Mouse (Mus musculus): ENCODE measurements around the gene Kcnj6. TPM values are rescaled to one million over a fixed set of nuclear protein-coding genes. Genes with fewer than 3 reads are reported as not detected.

The Kcnj6 gene
- total RNA-seq, 4 experiments from 2014 or later, result 0.15 TPM; not detected in 3

DNA sequence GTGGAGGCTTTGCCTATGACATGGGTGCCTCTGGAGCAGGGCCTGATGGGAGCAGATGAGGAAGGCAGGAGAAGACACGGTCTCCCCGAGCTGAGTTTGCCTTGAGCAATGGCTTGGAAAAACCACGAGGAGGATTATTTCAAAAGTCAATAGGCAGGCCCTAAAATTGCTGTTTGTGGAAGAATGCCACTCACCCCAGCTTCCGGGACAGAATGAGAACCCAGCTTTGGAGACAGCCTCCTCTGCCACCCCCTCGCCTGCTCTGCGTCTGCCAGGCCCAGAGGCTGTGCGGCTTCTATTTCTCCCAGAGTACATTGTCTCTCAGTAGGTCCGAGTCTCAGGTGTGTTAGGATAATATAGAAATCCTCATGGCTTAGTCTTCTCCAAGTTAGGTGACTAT, 64.8 kb downstream of the Kcnj6 start:
- DNase-seq (ENCODE audit: low spot score in 2 of 2), result no peak

DNA sequence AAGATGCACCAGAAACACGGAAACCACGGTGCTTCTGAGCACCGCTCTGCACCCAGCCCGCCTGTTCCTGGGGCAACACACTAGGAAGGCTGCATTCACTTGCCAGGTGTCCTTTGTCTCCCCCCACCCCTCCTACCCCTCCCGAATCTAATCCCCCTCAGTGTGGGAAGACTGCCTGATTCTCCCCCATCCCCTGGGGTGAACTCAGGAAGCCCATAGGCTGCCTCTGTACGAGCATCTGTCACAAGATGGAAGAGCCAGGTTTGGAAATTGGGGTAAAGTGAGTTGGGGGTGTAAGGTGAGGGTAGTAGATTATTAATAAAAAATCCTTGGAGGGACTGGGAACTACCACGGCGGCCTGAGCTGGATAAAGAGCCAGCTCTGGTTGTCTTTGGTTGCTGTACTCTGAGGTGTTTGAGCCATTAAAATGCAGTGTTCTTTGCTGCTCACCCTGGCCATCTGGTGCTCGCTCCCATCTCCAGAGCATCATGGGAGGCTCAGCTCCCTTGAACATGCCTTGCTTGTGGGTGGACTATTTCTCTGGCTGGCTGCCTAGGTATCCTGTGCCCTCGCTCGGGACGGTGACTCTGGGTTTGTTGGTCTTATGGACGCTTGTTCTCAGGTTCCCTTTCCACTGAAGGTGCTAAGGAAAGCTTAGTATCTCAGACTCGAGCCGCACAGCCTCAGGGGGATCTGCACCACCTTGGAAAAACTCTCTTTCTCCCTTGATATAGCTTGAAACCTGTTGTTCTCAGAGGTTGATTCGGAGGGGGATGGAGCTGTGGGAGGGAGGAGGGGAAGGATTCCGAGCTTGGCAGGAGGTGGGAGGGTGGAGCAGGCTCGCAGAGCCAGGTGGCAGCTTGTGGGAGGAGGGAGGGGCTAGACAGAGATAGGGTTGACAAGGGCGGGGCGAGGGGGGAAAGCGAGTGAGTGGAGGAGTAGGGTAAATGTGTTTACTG, 65.9 kb downstream of the Kcnj6 start:
- no peak for DNase-seq (ENCODE audit: low spot score in 2 of 2)

DNA sequence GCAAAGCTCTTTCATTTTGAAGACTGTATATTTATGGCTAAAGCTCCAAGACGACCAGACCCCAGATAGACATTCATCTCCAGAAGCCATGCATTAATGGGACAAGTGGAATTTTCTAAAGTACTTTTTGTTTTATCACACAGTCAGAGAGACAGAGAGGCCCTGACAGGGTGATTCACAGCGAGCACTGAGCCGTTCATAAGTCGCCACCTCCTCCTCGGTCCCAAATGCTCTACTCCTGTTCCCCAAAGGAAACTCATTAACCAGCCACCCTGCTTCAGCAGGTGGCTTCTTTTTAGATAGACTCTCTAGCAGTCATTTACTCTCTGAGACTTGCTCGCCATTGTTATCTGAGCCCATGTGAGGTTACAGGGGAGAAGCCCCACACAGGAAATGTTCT, 72.1 kb downstream of the Kcnj6 start:
- DNase-seq (ENCODE audit: low spot score in 2 of 2), result no peak

DNA sequence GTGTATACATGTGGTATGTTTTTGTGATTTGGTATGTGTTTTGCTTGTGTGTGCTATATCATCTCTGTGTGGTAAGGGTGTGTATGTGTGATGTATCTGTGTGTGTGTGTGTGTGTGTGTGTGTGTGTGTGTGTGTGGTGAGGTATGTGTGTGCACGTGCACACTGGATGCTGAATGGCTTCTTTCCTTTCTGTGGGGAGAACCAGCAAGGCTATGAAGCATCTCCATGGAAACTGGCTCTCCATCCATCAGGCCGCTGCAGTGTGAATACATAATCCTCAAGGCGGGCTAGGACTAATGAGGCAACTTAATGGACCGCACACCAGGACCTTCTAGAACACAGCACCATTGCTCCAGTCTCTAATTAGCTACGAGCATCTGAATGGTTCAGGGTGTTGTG, 78.3 kb downstream of the Kcnj6 start:
- no peak for DNase-seq (ENCODE audit: low spot score in 2 of 2)

DNA sequence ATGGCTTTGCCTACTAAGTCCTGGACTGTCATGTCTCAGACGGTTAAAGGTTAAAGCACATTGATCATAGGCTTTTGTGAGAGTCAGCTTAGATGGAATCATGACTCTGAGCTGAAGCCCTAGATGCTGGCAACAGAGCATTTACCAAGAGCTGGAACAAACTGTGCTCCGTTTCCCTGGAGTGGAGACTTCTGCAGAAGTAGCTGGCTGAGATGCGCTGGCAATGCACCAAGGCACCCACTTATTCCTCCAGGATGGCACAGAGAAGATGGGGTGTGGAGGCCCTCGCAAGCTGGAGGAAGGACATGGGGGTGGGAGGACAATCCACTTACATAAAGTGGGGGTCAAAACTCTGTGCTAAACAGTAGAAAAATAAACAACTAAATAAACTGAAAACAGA, 91.5 kb downstream of the Kcnj6 start:
- DNase-seq (ENCODE audit: low spot score in 2 of 2), result no peak

DNA sequence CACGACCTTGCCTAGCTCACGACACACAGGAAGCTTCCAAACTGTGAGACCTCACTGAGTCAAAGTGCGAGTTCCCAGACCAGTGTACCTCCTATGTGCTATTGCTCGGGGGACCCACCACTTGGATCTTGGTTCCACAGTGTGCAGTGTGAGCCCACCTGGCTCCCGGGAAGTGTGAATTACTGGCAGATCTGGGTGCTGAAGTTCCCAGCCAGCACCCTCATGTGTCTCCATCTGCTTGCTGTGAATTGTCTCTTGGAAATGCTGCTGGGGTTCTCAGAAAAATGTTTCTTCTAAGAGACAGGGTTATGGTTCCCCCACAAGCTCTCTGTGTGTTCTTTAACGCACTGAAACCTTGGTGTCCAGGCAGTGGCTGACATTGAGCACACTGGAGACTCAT, 98.7 kb downstream of the Kcnj6 start:
- DNase-seq (ENCODE audit: low spot score in 2 of 2), result no peak

DNA sequence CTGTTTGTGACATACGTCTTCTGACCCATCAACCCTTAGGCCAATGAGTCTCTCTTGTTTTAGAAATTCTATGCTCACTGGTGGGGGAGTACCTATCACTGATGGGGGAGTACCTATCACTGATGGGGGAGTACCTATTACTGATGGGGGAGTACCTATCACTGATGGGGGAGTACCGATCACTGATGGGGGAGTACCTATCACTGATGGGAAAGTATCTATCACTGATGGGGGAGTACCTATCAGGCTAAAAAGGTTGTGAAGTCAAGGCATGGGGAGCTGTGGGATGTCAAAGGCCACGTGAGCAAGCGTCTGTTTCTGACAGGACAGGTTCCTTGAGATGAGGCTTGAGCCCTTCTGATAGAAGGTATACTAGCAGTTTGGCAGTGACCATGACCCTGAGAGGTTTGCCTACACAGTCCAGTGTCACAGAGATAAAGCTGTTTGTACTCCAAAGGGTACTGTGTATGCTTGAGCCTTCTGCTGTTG, 105.3 kb downstream of the Kcnj6 start:
- DNase-seq (ENCODE audit: low spot score in 2 of 2), result no peak

DNA sequence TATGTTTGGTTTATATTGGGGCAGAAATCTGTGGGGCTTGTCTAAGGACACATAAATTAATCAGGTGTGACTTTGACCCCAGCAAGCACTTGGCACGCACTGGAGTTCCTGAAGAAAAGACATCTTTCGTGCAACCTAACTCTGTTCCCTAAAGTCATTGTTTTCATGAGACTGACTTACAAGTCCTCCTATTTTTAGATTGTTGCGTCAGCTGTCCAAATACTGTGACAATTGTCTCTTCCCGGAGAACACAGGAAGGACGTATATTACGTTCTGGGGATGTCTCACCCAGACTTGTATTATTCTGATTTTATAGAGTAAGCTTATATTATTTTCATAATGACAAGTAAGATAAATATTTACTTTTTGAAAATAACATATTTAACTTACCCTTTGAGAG, 106.9 kb downstream of the Kcnj6 start:
- DNase-seq (ENCODE audit: low spot score in 2 of 2), result no peak

DNA sequence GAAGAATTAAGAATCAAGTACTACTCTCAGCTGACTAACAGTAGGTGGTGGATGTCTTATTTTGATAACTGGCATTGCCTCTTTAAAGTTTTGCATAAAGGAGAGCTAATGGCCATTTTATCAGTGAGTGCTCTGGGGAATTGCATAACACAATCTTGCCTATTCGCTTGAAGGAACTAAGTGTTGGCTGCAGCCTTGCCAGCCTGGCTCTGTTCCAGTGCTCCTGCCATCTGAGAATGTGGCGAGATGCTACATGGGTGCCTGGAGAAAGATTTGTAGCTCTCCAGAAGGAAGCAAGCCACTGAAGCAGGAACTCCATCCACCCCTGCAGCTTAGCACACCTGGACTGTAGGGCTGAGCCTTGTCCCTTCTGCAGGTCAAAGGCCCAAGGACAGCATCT, 107.4 kb downstream of the Kcnj6 start:
- DNase-seq (ENCODE audit: low spot score in 2 of 2), result no peak

DNA sequence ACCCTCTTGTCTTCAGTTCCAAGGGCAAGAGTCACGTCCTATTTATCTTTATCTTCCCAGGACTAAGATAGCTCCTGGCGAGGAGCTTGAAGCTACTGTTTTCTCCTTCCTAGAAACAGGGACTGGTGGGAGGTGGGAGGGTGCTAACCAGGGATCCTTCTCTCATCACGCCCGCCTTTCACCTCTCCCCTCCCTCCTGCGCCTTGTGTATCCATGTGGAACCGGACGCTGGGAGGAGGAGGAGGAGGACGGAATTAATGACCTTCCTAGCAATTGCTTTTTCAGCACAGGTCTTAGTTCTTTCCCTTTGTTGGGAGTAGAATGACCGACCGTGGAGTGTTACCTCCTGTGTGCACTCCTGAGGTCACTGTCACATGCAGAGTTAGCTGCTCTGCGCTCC, 108.9 kb downstream of the Kcnj6 start:
- DNase-seq (ENCODE audit: low spot score in 2 of 2), result no peak

DNA sequence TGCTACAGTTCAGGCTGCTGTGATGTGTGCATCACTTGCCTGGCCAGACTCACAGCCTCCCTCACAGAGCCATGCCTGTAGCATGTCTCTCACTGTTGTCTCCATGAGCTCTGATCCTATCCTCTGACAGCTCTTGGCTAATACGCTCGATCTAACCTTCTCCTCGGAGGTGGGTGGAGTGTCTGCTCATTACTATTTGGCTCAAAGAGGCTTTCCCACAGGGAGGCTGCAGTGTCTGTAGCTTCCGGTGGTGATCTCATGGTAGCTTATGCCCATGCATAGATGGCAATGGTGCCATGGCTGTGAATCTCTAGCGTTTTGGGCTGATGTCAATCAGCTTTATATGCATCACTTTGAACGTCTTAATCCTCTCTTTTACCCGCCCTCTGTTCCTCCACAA, 111.1 kb downstream of the Kcnj6 start:
- no peak for DNase-seq (ENCODE audit: low spot score in 2 of 2)

DNA sequence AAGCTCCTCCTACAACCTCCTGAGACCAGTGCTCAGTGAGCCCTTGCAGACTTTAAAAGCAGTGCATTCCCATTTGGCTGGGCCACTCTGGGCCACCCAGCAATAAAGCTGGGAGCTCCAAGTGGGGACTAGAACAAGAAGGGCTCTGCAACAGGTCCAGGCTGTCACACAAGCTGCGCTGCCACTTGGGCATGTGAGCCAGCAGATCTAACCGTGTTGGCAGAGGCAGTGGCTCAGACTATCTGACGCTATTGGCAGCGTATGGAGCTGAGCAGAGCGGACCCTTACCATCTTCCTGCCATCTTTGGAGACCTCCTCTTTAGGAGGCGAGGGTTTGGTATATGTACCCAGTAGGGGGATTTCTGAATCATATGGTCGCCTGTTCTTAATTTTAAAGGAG, 112.4 kb downstream of the Kcnj6 start:
- no peak for DNase-seq (ENCODE audit: low spot score in 2 of 2)

DNA sequence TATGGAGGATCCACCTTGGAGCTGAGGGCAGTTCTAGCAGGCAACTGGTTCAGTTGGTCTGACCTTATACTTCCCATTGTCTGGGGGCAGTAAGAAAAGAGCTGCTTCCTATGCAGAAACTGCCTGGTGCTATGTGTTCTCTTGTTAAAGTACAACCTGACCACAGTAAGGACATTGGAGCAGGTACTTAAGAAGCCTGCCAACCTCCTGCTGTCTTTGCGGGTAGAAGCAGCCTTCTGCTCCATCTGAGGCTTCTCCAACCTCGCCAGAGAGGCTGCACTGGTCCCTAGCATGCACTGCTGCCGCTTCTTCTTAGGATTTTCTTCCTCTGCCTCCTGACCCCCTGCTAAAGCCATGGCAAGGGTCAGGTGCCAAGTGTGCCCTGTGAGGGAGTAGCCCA, 113.6 kb downstream of the Kcnj6 start:
- no peak for DNase-seq (ENCODE audit: low spot score in 2 of 2)

DNA sequence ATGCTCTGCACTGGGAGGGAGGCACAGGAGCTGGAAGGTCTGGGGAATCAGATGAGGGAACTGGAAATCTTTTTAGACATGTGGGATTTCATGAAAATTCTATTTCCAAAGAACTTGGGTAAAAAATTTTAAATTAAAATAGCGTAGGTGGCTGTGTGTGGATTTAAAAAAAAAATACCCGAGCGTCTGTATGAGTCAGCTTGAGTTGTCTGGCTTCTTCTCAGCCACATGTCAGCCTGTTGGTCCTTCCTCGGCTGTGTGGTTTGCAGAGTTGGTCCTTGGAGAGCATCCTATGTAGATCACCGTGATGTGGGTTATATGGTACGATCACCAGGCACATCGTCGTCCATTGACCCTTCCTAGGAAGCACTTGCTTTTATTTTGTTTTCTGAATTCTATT, 114.3 kb downstream of the Kcnj6 start:
- DNase-seq (ENCODE audit: low spot score in 2 of 2), result no peak

DNA sequence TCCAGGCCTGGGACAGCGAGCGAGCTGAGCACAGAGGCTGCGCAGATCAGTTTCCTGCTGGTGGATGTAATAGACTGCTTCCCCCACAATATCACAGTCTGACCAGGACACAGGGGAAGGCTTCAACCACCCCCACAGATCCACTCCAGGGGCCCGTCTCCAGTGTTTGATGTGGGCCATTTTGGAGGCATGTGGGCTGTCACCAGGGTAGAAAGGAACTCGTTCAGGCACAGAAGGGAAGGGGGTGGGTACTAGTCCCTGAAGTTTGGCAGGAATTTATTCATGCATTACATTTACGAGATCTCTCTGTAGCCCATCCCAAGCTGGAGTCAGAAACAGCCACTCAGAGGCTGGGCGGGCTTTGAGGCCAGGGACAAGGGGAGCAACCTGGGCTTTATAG, 115.4 kb downstream of the Kcnj6 start:
- no peak for DNase-seq (ENCODE audit: low spot score in 2 of 2)

DNA sequence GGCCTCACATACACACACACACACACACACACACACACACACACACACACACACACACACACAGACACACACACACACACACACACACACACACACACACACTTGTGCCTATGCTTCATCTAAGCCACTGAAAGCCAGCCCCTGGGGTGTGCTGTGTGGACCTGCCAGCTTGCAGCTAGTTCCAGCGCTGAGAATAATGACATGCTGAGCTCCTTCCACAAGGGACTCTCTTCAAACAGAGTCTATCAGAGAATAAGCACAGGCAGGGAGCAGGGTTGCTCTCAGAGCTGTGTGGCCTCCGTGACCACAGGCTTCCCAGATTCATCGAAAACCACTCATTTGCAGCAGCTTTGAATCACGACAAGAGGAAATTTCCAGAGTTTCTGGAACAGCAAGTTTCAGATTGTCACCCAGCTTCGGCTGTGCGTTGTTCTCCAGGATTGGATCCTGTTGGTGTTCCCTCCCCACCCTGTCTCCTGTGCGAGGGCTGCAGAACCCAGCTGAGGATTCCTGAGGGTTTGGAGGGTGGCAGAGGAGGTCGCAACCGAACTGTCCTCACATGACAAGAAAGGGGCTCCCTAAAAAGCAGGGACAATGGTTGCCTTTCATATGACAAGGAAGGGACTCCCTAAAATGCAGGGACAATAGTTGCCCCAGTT, 124.8 kb downstream of the Kcnj6 start:
- DNase-seq (ENCODE audit: low spot score in 2 of 2), result no peak

DNA sequence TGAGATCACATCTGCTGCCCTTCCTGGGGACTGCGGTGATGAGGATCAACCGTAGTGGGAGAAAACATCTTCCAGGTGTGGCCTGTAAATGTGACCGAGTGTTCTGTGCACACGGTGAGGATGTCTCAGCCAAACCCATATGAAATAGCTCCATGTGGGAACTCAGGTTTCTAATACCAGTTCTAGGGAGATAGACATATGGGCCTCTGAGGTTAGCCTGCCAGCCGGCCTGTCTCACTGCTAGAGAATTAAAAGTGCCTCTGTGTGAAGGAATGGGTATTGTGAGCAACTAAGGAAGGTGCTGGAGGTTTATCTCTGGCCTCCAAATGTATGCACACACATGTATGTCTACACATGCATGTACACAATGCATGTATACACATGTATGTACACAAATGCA, 129.1 kb downstream of the Kcnj6 start:
- DNase-seq (ENCODE audit: low spot score in 2 of 2), result no peak

DNA sequence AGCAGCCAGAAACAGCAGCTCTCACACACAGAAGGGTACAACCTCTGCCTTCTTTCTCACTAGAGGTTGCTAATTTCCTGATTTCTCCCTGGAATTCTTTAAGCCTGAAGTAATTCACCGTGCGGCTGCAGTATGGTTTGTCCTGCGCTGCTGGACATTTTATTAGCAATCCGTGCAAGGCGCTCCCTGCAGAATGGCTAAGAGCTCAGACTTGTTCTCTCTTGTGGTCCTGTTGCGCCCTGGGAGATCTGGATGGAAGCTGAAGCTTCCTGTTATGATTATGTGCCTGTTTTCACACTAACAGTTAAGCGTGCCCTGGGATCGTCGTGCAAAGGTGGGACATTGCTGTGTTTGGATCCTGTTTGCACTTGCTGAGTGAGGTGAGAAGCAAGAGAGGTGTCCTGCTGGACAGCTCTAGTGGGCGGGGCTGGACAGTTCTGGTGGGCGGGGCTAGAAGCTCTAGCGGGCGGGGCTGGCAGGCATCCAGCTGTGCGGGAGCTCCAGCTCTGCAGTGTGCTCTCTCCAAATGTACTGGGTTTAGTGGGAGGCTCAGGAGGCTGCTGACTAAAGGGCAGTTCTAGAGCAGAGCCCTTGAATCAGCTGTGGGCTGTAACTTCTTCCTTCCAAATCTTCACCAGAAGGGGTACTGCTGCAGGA, 131.1 kb downstream of the Kcnj6 start:
- no peak for DNase-seq (ENCODE audit: low spot score in 2 of 2)

DNA sequence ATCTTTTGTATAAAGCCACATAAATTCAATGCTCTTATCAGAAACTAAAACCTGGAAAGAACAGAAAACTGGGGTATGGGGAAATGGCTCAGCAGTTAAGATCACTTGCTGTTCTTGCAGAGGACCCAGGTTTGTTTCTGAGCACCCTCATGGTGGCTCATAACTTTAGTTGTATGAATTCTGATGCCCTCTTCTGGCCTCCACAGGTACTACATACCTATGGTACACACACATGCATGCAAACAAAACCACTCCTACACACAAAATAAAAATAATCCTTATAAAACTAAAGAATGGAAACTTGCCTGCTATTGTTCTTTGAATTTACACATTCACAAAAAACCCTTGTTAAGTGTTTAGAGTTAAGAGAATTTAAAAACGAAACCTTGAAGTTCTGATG, 131.7 kb downstream of the Kcnj6 start:
- DNase-seq (ENCODE audit: low spot score in 2 of 2), result no peak

DNA sequence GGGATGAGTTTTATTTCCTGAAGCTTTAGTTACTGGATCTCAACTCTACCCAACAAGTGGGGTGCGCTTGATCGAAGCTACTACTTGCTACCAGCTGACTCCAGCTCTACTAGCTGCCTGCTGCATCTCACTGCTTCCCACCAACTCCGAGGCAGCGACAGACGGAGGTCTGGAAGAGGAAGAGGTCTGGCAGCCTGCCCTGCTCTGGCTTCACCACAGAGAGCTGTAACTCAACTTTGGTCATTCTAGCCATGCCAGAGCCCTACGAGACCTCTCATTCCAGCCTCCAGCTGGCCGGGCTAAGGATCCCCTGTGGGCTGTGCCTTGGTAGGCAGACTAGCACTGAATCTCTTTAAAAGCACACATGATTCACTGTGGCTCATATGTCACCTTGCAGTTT, 132.4 kb downstream of the Kcnj6 start:
- no peak for DNase-seq (ENCODE audit: low spot score in 2 of 2)

DNA sequence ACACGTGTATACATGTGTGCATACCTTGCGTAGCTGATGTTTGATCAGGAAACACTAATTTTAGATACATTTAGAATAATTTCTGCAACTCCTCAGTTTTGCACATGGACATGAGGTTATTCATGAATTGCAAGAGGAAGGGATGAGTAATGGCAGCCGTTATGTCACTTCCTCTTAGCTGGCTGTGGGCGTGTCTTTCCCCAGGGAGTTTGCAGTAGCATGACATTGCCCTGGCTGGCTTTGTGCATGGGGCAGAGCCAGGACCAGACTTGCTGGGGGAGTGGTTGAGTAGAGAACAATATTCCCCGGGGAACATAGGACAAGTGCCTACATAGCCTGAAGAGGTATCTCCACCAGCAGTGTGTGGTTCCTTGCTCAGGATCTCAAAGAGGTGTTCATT, 134.0 kb downstream of the Kcnj6 start:
- DNase-seq (ENCODE audit: low spot score in 2 of 2), result no peak

DNA sequence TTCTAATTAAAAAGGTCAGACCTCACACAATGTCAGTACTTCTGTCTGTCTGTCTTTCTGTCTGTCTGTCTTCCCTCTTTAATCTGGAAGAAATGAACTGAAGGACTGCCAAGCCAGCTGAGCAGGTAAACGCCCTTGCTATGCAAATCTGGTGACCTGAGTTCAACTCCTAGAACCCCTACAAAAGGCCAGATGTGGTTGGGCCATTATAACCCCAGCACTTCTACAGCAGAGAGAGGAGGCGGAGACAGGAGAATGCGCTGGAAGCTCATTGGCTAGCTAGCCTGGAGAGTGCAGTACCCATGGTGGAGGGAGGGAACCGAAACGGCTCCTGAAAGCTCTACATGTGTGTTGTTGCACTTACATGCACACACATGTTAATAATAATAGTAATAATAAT, 141.5 kb downstream of the Kcnj6 start:
- DNase-seq (ENCODE audit: low spot score in 2 of 2), result no peak
